Mouse (Mus musculus): ENCODE results near the gene Vwa8.

DNA sequence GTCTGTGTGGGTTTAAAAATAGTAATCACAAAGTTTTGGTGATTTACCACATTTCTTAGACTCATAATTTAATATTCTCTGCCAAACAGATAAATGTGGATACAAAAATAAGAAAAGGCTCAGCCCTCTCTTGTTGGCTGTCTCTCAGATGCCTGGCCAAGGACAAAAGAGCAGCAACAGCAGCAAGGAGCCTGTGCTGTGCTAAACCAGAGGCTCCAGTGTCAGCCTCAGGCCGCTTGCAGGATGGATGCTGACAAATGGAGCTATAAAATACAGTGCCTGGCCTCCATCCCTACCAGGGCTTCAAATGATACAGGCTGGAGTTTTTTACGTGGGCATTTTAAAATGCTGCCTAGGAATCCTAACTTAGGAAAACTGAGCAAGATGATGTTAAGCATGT is 134.3 kb downstream of the Vwa8 start:
- TF ChIP-seq CTCF (IDR thresholded peaks at IDR 0.05; ENCODE audit: insufficient read depth, low read depth, low read length), result no peak
- TF ChIP-seq POLR2A (IDR thresholded peaks at IDR 0.05; ENCODE audit: insufficient read depth, low read depth, low read length), result no peak

All from olfactory bulb, adult 2 months (tissue).